Mouse (Mus musculus): Measurements from ENCODE around the gene Kiss1.
A peak's percentile ranks its signal among the peaks of the same experiment; 100 is the strongest.

Kiss1 gene

DNA sequence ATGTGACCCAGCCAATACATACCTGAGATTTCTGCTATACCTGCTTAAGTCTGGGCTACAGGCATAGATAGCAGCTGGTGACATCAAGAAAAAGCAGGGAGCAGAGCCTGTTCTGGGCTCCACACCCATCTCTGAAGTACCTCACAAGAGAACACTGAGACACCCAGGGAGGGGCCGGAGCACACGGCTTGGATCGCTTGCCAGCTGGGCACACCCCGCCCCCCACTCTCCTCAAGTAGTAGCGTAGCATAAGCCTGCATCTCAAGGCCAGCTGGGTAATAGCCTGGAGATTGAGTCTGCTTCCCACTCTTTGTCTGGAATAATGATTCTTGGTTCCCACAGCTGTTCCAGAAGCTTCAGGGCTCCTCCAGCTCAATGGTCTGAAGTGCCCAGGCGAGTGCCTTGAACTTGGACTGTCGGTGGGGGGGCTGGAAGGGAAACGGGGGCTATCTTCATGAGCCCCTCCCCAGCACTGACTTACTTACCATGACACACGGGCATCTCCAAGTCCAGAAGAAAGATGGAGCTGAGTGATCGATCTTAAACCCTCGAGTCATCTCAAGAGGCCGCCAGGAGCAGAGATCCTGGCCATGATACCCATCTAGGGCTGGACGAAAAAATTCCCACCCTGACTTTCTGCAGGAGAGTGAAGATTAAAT is at the start of gene Kiss1:
Kiss1 (plus strand) TSS at position 609 of the 659 bp plus-strand sequence.
- DNase-seq (ENCODE audit: low spot score) = peak; percentile 35

DNA sequence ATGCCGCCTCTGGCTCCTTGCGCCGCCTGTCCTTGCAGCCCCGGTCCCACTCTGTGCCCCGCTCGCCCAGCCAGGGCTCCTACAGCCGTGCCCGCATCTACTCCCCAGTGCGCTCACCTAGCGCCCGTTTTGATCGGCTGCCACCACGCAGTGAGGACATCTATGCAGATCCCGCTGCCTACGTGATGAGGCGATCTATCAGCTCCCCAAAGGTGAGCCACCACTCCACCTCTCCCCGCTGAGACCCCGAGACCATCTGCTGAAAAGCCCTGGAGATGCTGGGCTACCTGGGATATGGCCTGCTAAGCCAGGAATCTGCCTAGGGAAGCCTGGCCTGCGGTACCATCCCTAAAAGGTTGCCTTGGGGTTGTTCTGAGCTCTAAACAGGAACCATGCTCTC is 47.5 kb upstream of the Kiss1 start:
- DNase-seq (ENCODE audit: low spot score) = no peak

DNA sequence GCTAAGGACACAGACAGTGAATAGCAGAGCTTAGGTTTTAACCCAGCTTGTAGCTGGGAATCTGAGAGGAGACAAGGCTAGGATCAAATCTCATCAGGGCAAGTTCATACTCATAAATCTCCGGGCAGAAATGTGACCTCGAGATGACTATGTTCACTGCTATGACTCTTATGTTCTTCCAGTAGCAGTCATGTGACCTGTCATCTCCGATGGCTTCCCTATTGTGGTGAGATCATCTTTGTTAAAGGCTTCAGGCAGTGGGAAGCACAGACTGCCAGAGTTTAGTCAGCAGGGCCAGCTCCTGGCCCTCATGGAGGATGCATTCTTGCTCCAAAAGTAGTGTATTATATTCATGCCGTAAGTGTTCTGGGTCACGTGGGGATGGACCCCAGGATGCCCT is 44.7 kb upstream of the Kiss1 start:
- DNase-seq (ENCODE audit: low spot score) = no peak

DNA sequence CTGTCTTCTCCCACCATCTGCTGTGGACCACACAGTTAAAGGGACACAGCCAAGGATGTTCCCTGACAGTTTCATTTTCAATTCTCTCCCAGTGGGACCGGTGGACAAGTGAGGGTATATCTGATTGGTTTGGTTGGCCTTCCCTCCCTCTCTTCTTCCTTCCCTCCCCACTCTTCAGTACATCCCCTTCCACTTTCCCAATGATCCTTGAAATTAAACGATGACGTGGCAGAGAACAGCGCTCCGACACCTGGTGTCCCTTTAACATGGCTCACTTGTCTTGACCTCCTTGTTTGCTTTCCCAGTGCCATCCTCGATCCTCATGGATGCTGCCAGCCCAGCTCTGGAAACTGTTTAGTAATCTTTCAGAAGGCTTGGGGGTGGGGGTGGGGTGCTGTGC is 43.1 kb upstream of the Kiss1 start:
- no peak for DNase-seq (ENCODE audit: low spot score)

DNA sequence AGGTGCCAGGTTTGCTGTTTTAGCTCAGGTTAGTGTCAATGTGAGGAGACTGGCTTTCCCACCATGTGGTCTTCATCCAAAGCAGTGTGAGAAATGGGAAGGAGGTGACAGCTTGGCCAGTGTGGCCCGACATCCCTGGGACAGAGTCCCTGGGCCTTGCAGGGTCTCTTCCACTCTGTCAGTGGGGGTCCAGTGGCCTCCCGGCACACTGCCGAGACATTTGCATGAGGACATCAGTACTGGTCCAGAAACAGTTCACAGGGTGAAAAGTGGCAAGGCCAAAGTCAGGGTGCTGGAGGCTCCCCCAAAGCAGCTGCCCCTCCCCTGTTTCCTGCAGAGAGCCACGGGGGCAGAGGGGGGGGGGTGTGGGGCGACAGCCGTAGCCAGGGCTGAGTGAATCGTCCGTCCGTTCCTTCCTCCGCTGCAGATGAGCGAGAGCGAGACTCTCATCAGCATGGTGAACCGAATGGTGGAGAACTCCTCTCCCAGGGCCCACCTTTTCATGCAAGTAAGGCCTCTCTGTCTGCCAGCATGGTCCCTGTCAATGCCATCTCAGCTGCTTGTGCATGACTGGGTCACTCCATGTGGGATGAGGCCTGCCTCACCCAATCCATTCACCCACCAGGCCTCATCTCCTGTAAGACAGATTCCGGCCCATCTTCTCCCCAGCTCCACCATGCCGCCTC is 42.6 kb upstream of the Kiss1 start:
- no peak for DNase-seq (ENCODE audit: low spot score)

DNA sequence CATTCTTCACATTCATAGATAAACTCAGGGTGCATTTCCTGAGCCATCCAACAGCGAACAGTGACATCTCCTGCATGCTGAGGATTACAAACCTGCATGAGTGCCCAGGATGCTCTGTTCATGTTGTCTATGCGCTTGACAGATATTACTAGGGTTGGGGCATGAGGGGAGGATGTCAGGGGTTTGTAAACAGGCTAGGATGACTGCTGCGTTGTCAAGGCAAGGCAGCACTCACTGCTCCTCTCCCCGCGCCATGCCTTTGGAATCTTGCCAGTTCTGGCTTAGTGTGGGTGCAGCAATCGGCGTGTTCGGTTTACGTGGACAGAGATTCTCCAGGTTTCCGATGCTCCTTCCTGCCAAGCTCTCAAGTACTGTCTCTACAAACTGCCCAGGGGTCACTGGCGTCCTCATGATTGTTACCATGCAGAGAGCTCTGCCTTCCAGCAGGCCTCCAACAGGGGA is 42.0 kb upstream of the Kiss1 start:
- no peak for DNase-seq (ENCODE audit: low spot score)

DNA sequence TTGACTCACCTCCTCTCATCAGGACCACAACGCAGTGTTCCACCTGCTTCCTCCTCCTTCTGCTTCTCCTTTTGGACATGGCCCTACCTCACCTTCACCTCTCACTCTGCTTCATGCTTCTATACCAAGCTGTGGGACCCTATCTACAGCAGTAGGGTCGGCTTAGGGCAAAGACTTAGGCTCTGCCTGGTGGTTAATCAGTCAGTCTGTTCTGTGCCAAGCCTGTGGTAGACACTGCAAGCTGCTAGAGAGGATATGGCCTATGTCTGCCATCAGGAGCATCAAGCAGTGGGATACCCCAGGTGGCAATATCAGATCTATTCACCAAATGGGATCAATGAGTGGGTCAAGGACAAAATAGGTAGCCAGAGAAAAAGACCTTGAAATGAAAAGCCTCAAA is 41.1 kb upstream of the Kiss1 start:
- no peak for DNase-seq (ENCODE audit: low spot score)

DNA sequence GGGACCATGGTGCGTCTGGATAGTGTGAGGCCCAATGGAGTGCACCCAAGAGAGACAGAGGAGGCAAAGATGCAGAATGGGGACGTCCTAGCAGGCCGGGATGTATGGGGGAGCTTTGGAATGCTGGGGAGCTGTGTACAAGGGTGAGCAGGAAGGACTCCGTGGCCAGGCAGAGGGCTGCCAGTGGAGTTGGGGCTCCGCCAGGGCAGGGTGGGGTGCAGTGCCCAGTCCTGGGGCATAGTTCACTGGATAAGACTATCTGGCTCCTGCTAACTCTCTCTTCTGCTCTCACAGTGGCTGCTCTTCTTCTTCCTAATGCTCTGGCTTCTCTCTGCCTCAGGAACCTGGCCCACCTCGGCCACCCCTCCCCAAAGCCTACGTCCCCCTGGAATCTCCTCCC is 35.8 kb upstream of the Kiss1 start:
- no peak for DNase-seq (ENCODE audit: low spot score)

DNA sequence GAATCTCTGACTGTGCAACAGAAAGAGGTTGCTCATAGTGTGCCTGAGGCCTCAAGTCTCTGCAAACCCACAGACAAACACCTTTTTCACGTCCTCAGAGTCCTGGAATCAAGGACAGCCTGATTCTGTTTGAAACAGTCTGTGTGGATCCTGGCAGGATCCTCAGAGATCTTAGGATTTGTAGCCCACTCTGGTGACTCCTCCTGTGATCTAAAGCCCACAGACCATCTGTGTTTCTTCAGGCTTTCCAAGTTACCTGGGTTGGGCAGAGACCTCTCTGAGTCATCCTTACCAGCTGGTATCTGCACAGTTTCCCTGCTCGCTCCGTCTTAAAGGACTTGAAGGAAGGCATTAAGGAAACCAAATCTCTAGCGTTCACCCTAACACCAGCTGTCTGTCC is 34.6 kb upstream of the Kiss1 start:
- no peak for DNase-seq (ENCODE audit: low spot score)

DNA sequence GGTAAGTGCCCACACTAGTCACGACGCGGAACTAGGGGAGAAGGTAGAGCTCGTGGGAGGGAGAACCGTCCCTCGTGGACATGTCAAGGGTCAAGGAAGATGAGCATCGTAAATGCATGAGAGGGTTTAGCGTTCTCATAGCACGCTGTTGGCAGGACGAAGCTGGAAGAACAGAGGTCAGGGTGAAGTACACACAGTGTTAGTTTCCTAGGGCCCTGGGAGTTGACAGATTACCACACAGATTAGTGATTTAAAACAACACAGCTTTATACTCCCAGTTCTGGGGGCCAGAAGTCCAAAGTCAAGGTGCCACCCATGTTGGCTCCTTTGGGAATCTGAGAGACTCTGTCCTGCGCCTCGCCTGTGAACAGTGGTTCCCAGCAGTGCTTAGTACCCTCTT is 33.8 kb upstream of the Kiss1 start:
- DNase-seq (ENCODE audit: low spot score) = no peak

DNA sequence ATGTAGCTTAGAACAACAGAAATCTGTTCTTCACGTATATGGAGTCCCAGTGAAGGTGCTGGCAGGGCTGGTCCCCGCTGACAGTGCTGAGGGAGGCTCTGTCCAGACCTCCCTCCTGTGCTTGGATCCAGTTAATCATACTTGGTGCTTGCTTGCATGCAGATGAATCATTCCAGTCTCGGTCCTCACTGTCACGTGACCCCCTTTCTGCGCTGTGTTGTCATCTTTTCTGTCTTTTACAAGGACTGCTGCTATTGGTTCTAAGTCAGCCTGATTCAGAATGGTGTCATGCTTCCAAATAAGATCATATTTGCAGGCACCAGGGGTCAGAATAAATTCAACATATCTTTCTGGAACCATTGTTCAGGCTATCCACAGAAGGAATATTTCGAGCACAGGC is 29.8 kb upstream of the Kiss1 start:
- no peak for DNase-seq (ENCODE audit: low spot score)

DNA sequence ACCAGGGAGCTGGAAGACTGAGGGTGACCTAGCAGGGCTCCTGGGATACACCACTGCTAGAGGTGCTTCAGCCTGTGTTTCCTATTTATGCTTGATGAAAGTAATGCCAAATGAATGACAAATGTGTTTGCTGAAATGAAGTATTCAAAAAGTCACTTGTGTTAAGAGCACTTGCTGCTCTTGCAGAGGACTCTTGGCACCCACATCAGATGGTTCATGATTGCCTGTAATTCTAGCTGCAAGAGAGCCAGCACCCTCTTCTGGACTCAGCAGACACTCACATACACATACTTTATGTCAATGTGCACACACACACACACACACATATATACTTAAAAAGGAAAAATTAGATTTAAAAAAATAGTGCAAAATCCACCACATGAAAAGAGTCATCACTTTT is 29.1 kb upstream of the Kiss1 start:
- DNase-seq (ENCODE audit: low spot score) = no peak

DNA sequence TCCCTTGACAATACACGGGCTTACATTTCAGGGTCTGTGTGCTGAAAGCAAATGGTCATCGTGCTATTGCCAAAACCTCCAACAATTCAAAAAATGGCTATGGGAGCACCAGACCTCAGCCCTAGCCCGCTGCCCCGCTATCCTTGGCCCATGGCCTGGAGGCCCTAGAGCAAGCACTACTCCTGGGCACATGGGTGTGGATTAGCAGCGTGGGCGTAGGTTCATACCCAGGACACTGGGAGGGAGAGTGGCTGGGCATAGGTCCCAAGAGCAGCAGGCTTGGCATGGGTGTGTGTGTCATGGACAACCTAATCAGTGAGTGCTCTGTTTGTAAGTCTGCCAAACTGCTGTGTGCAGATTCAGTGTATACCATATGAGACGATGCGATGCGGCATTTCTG is 25.3 kb upstream of the Kiss1 start:
- DNase-seq (ENCODE audit: low spot score) = peak; percentile 52

DNA sequence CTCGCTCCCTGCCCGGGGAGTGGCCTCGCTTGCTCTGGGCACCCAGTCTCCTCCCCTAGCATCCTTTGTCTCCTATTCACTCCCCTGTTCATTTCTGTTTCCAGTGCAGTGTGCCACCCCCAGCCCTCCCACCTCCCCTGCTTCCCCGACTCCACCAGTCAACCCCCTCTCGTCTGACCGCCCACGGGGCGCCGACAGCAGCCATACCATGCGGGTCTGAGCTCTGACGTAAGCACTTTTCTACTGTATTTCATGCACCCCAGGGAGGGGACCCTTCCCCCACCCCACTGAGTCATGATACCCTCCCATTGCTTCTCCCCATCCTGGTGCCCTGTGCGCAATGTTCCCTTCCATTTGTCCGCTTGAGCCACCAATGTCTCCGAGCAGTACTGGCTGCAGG is 22.9 kb upstream of the Kiss1 start:
- no peak for DNase-seq (ENCODE audit: low spot score)

DNA sequence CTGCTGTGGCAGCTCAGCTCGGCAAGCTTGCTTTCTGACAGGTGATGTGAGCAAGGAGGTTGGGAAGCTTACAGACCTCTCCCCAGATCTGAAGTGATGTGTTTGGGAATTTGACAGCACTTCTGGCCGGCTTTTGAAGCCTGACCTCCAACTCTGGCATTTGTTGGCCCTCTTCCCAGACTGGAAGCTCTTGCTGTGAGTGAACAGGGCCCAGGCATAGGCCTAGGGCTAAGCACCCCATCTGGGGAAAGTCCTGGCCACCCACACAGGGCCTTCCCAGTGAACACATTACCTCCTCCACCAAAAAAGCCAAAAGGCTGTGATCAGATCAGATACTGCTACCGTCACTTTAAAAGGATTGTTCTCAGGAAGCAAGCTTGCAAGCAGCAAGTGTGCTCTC is 19.1 kb upstream of the Kiss1 start:
- peak; percentile 61 for DNase-seq (ENCODE audit: low spot score)

DNA sequence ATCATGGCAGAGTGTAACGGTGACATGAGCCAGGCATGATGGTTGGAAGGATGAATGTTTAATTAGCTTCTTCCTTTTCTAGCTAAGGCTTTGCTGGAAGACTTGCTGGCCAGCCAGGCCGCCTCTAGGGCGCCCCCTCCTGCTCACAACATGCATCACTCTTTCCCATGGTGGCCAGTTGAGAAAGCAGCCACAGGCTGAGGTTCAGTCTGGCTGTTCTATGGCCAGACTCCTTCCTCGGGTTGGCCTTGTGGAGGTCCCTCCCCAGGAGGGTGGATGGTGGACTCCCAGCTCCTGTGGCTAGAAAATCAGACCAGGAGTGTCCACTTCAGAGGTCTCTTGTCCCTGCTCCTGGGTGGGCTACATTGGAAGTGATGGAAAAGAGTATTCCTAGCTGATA is 14.8 kb upstream of the Kiss1 start:
- peak; percentile 81 for DNase-seq (ENCODE audit: low spot score)

DNA sequence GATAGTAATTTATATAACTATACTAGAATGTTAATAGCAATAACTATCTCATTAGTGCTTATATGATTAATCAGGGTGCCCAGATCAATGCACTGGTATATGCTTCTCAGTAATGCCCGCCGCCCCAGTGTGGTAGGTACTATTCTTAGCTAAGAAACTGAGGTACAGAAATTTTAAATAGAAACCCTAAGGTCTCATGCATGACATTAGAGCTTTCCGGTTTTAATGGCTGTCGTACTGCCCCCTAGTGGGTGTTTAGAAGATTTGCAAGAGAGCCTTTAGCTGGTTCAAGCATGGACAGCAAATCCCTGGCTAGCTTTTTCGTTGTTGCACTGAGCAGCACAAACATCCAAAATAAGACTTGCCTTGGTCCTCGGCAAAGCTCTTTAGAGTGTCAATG is 14.4 kb upstream of the Kiss1 start:
- no peak for DNase-seq (ENCODE audit: low spot score)

DNA sequence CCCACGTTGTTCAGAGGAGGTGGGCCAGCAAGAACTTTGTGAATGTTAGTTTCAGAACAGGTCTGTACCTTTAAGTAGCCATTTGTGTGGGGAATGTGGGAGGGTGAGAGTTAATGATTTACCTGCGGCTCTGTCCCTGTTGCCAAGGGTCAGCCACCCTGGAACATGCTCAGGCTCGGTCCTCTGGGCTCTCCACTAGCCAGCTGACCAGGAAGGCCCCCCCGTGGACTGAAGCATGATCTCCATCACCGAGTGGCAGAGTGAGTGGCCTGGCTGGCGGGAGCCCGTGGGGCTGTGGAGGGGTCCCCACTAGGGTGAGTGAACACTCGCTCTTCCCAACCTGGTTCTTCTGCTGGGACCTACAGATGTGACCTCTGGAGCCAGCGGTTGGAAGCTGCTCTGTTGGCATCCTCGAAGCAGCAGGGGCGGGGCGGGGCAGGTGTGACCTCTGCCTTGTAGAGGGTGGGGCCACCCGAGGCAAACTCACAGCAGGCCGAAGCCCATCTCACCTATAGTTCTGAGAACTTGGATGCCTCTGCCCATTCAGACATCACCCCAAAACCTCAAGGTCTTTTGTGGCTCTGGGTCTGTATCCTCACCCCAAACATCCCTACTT is 11.9 kb upstream of the Kiss1 start, which contains the start of gene Golt1a:
Golt1a (plus strand) TSS at position 149 of the 616 bp plus-strand sequence.
- DNase-seq (ENCODE audit: low spot score) = no peak

DNA sequence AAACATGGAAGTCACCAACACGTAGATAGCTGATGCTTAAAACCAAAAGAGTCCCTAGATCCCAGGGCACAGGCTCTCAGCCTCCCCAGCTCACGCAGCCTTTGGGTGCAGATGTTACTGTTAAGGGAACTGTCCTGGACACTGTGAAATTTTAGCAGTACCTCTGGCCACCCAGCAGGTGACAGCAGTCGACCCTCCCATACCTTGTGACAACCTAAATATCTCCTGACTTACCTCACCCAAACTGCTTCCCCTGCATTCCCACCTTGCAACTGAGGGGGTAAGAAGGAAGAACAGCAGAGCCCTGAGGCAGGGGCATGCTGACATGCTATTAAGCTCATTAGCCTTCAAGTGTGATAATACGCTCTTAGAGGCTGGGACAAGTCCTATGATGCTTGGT is 10.4 kb upstream of the Kiss1 start:
- no peak for DNase-seq (ENCODE audit: low spot score)

DNA sequence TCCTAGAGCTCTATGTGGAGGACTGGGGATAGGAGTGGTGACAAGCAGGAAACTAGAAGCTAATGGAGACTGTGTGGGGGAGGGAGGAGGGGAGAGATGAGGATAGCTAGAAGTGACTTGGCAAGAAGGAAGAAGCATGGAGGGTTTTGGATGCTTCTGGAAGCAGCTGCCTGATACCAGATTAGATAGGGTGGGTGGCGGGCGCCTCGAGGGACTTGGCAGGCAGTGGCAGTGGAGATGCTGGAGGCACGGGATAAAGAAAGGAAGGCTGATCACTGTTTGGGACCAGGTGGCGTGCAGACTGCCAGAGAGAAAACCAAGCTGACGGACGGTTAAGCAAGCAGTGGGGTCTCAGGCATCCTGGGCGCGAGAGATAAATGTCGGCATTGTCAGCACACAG is 9.7 kb upstream of the Kiss1 start:
- no peak for DNase-seq (ENCODE audit: low spot score)

DNA sequence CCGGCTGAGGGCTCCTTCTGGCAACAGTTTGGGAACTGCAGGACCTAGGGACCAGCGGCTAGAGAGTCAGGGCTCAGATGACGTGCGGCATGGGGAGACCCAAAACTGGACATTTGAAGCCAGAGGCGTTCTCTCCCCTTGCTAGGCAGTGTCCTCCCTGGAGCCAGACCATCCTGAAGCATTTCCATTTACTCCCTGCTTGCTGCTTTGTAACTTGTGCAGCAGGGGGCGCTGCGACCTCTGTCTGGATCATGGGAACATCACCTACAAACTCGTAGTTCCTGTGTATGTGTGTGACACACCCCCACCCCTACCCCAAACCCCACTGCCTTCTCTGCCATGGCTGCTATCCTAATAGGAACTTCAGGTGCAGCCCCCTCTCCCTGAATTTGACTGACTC is 7.3 kb upstream of the Kiss1 start:
- peak; percentile 64 for DNase-seq (ENCODE audit: low spot score)

DNA sequence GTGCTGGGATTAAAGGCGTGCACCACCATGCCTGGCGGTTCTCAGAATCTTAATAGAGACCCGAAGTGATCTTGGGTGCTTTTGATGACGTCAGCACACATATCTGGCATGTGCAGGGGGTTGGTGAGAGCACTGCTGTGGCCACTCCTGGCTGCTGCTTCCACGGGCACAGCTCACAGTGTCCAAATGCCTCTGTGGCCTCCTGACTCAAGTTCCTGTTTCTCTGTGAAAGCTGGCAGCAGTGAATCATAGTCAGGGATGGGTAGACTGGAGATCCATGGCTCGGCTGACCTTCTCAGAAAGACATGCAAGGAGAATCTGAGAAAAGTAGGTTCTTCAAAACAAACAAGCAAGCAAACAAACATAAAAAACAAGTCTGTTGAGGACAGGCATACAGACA is 5.9 kb upstream of the Kiss1 start:
- no peak for DNase-seq (ENCODE audit: low spot score)

DNA sequence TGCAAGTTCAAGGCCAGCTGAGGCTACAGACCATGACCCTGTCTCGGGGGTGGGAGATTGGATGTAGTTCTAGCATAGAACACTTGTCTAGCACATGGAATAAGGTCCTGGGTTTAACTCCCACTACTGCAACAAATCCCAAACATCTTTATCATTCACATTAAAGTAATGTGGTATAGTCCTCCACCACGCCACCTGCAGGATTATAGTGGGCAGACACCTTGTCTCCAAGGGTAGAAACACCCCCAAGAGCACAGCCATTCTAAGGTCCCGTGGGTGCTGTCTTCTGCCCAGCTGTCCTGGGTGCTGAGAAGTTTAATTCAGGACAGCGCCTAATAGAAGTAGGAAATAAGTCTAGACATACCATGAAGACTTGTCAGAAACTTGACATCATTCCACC is 5.1 kb upstream of the Kiss1 start:
- DNase-seq (ENCODE audit: low spot score) = no peak

DNA sequence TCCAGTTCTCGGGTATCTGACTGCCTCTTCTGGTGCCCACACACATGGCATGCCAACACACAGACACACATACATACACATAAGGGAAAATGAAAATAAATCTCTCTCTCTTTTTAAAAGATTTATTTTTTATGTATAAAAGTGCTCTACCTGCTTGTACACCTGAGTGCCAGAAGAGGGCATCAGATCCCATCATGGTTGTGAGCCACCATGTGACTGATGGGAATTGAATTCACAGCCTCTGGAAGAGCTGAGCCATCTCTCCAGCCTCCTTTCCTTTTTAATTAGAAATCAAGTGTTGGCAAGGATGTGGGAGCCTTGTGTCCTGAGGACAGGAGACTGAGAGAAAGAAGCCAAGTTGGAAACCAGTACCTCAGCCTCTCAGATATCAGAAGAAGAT is 4.5 kb upstream of the Kiss1 start:
- no peak for DNase-seq (ENCODE audit: low spot score)
